Mouse (Mus musculus): ENCODE results near the gene Gm10719.
"Not testable (repeated sequence)": the region's sequence is repeated elsewhere in the genome, so short reads cannot be mapped to it uniquely, and the experiment has no call there.

- not testable (repeated sequence) for TF ChIP-seq CTCF (IDR thresholded peaks at IDR 0.05; ENCODE audit: extremely low read depth, insufficient read depth, insufficient read length, insufficient replicate concordance); POLR2A (IDR thresholded peaks at IDR 0.05; ENCODE audit: low read depth, low read length)
Observed at GRCm38 (mm10) chr9:3012054-3012621, 5.1 kb upstream of the Gm10719 start.
